Mouse (Mus musculus) forebrain, postnatal 0 days (tissue): ENCODE measurements at regions not wholly inside any gene's neighbourhood (a gene's known extent, or its start where the extent isn't known, plus 50 kb on each side); places are given as distances from the start of the nearest gene placed in this dataset.

Experiments
- ATAC-seq: fragments of 200-750 bp; cut with Nextera tagmentation; 2 replicates; pipeline ENCODE4 v1.8.0; 2017; ENCODE audit warnings: mild to moderate bottlenecking, moderate library complexity
- DNase-seq: peaks from one replicate; pipeline ENCODE4 v3.0.0-alpha.2; 2015
- H3K27ac ChIP-seq: fragments of 300-500 bp; sonication (generic); 2 replicates; pipeline ENCODE4 v1.5.1; 2014; ENCODE audit warnings: low read depth, mild to moderate bottlenecking, antibody characterized with exemption, low read length, moderate library complexity, mixed read lengths
- H3K27me3 ChIP-seq: fragments of 300-500 bp; sonication (generic); 2 replicates; pipeline ENCODE4 v1.6.1; 2014; ENCODE audit warnings: mild to moderate bottlenecking, low read length, mixed read lengths; ENCODE audit not compliant: insufficient read depth
- H3K36me3 ChIP-seq: fragments of 300-500 bp; sonication (generic); 2 replicates; pipeline ENCODE4 v1.6.1; 2014; ENCODE audit warnings: mild to moderate bottlenecking, moderate library complexity; ENCODE audit not compliant: insufficient read depth
- H3K4me1 ChIP-seq: fragments of 300-500 bp; sonication (generic); 2 replicates; pipeline ENCODE4 v1.6.1; 2014; ENCODE audit warnings: antibody characterized with exemption; ENCODE audit not compliant: insufficient read depth
- H3K4me2 ChIP-seq: fragments of 300-500 bp; sonication (generic); 2 replicates; pipeline ENCODE4 v1.6.1; 2014; ENCODE audit warnings: low read depth, mild to moderate bottlenecking, moderate library complexity
- H3K4me3 ChIP-seq: fragments of 300-500 bp; sonication (generic); 2 replicates; pipeline ENCODE4 v1.5.1; 2014; ENCODE audit warnings: low read depth, low read length, mixed read lengths
- H3K9ac ChIP-seq: fragments of 300-500 bp; sonication (generic); 2 replicates; pipeline ENCODE4 v1.6.1; 2014; ENCODE audit warnings: mild to moderate bottlenecking
- H3K9me3 ChIP-seq: fragments of 300-500 bp; sonication (generic); 2 replicates; pipeline ENCODE4 v1.6.1; 2016; ENCODE audit warnings: low read length
- CTCF ChIP-seq: sonication (generic); IDR thresholded peaks from 2 replicates; pipeline ENCODE4 v1.5.1; 2016; ENCODE audit warnings: antibody characterized with exemption, control low read depth, low read depth
- WGBS: fragments of 180-500 bp; shearing (Covaris S2); extraction: QIAGEN DNeasy Blood & Tissue Kit; methylation state at CpG from one replicate; pipeline ENCODE4 v1.1.7; 2014; 5-methylcytosine and 5-hydroxymethylcytosine counted together

DNA sequence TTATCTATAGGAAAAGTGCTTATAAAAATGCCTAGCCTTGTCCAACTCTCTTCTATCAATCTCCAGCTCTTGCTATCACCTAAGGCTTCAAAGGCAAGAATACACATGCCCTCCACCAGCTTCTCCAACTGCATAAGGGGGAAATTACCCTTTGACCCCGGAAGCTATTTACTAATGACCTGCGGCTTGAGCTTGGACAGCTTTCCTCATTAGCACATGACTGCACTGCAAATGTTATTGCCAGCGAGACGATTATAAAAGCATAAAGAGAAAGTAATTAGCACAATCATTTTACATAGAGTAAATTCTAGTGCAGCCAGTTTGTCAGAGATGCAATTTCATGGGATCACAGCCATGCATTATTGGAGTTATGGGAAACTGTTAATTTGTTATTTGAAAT is 277.0 kb downstream of the Actr3 start:
- no peak overlapping the region for H3K27ac ChIP-seq
- ATAC-seq, result no peak
- H3K36me3 ChIP-seq, result no peaks in the 10 kb centered on the region

DNA sequence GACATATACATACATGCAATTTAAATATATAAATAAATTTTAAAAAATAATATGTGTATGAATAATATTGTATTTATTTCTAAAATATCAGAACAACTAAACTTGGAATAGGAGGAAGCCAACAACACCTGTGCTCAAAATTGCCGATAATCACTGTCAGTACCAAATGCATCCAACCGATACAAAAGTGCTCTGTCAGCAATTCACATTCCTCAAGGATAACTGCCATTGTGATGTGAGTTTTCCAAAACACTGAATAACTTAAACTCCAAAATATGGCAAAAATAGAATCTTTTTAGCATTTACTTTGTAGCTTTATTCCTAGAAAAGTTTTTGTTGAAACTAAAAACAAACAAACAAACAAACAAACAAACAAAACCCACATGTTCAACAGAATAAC is 279.4 kb downstream of the Actr3 start:
- Histone ChIP-seq H3K27ac (no peak overlapping the region), H3K4me3 (no peak overlapping the region), H3K27me3 (no peaks in the 10 kb centered on the region), H3K9ac (no peak overlapping the region), H3K36me3 (no peaks in the 10 kb centered on the region), H3K4me1 (no peaks in the 10 kb centered on the region), H3K4me2 (no peak overlapping the region), H3K9me3 (no peaks in the 10 kb centered on the region)
- DNase-seq, result no peak
- WGBS, result 93% methylated on average over 2 of the region's 2 CpGs
- no peak for ATAC-seq
- no peak for TF ChIP-seq CTCF

More for the DNA sequence above, 277.0 kb downstream of the Actr3 start:
- Histone ChIP-seq H3K27me3 (no peaks in the 10 kb centered on the region), H3K4me1 (no peaks in the 10 kb centered on the region), H3K4me3 (no peak overlapping the region), H3K9ac (no peak overlapping the region), H3K9me3 (no peaks in the 10 kb centered on the region), H3K4me2 (no peak overlapping the region)
- TF ChIP-seq CTCF, result no peak
- 68% methylated on average over 4 of the region's 4 CpGs for WGBS
- DNase-seq, result no peak

DNA sequence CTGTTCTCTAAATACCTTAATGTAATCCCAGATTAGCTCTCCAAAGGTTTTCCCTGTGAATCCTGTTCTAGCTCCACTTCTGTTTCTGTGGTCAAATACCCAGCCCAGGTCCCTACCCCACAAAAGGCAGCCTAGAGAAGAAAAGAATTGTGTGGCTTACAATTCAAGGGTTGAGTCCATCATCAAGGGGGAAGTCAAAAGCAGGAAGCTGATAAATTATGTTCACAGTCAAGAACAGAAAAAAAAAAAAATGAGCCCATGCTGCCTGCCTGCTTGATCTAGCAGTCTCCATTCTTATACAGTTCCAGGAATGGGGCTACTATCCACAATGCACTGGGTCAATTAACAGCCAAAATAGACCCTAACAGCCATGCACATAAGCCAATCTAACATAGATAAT is 285.7 kb downstream of the Actr3 start:
- no peak for ATAC-seq
- DNase-seq, result no peak
- Histone ChIP-seq H3K4me1 (no peaks in the 10 kb centered on the region), H3K4me3 (no peak overlapping the region), H3K27me3 (no peaks in the 10 kb centered on the region), H3K36me3 (no peaks in the 10 kb centered on the region), H3K9me3 (no peaks in the 10 kb centered on the region), H3K9ac (no peak overlapping the region), H3K27ac (no peak overlapping the region), H3K4me2 (no peak overlapping the region)
- TF ChIP-seq CTCF, result no peak

DNA sequence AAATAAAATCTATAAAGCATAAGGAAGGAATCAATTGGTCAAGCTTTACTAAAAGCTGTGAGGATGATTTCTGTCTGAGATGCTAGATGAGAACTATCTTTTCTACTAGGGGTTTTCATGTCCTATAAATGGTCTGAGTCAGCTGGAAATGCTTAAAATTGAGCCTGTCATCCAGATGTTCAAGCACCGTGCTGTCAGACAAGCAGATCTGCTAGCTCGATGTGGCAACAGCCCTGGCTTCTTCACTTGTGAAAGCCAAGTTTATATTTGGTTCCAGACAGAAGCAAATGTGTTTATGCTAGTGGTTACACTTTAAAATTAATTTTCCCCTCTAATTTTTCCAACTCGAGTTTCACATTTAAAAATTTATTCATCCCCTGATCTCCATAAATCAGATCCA is 311.7 kb downstream of the Actr3 start:
- 66% methylated on average over 3 of the region's 3 CpGs for WGBS
- Histone ChIP-seq H3K27me3 (no peaks in the 10 kb centered on the region), H3K4me3 (no peak overlapping the region), H3K4me1 (no peaks in the 10 kb centered on the region), H3K36me3 (no peaks in the 10 kb centered on the region), H3K27ac (no peak overlapping the region), H3K4me2 (no peak overlapping the region), H3K9ac (no peak overlapping the region), H3K9me3 (no peaks in the 10 kb centered on the region)
- no peak for TF ChIP-seq CTCF
- ATAC-seq, result no peak
- DNase-seq, result no peak

DNA sequence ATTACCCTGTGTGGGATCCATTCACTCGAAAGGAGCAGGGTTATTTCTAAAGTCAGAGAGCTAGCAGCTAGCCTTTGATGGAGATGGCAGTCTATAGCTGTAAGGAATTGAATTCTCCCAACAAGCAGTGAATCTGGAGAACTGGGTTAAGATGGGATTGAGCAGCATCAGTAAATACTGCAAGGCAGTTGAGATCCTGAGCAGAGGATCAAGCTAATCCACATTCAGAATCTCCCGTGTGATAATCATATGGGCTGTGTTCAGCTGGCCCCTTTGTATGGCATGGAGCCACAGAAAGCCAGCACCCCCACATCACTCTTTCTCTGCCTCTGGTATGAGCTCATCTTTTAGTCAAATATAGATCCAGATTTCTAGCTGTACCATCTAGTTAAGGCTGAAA is 334.9 kb downstream of the Actr3 start:
- no peaks in the 10 kb centered on the region for H3K36me3 ChIP-seq
- no peak overlapping the region for H3K4me3 ChIP-seq
- DNase-seq (no peak), ATAC-seq (no peak)
- H3K9ac ChIP-seq, result no peak overlapping the region
- H3K27ac ChIP-seq, result no peak overlapping the region
- H3K27me3 ChIP-seq, result no peaks in the 10 kb centered on the region
- no peak for TF ChIP-seq CTCF
- 84% methylated on average over 2 of the region's 2 CpGs for whole genome bisulfite sequencing
- no peaks in the 10 kb centered on the region for H3K4me1 ChIP-seq
- no peak overlapping the region for H3K4me2 ChIP-seq
- H3K9me3 ChIP-seq, result no peaks in the 10 kb centered on the region

GRCm38 (mm10) chr1:125084906-125085305 is 350.6 kb downstream of the Actr3 start:
- H3K4me2 ChIP-seq, result no peak overlapping the region
- no peak overlapping the region for H3K4me3 ChIP-seq
- no peak for TF ChIP-seq CTCF
- no peaks in the 10 kb centered on the region for H3K36me3 ChIP-seq
- H3K27ac ChIP-seq, result no peak overlapping the region
- ATAC-seq (no peak), DNase-seq (no peak)
- 78% methylated on average over 4 of the region's 4 CpGs for whole genome bisulfite sequencing
- H3K9me3 ChIP-seq, result no peaks in the 10 kb centered on the region
- H3K4me1 ChIP-seq, result no peaks in the 10 kb centered on the region
- no peaks in the 10 kb centered on the region for H3K27me3 ChIP-seq
- no peak overlapping the region for H3K9ac ChIP-seq

DNA sequence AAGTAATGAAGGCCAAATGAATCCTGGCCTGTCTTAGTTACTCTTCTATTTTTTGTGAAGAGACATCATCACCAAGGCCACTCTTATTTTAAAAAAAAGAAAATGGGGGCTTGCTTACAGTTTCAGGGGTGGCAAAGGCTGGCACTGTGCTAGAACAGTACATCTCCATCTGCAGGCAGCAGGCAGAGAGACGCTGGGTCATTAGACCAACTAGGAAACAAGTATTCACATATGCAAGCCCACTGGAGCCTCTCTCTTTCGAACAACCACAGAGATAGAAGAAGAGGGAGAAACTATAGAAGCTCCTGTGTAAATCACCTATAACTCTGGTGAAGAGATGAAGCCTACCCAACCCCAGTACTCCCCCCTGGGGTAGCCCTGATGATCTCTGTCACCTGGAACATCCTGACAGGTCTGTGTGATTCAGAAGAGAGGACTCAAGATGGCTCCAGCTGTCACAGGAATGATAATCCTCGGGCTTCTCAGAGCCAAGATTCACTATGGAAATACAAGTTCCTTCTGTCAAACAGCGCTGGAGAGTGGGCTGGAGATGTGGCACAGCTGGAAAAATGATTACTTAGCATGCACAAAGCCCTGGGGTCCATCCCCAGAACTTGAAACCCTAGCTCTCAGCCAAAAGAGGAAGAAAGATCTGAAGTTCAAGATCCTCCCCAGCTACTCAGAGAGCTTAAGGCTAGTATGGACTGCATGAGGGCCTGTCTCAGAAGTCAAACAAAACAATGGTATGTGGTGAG is 395.8 kb downstream of the Actr3 start:
- no peak for TF ChIP-seq CTCF
- Histone ChIP-seq H3K9me3 (no peaks in the 10 kb centered on the region), H3K4me1 (no peaks in the 10 kb centered on the region), H3K4me3 (no peak overlapping the region), H3K36me3 (no peaks in the 10 kb centered on the region), H3K27ac (no peak overlapping the region), H3K9ac (no peak overlapping the region), H3K27me3 (no peaks in the 10 kb centered on the region), H3K4me2 (no peak overlapping the region)
- no peak for ATAC-seq
- no peak for DNase-seq
- 61% methylated on average over 4 of the region's 4 CpGs for WGBS
